Mouse (Mus musculus) spleen, adult 2 months (tissue): ENCODE data around the gene Mta1.

Experiments used
- CTCF ChIP-seq: fragments of 200-500 bp; IDR thresholded peaks from 2 replicates; pipeline ENCODE4 v1.5.1; 2011; ENCODE audit warnings: mild to moderate bottlenecking, inconsistent platforms; ENCODE audit not compliant: insufficient read depth, insufficient read length, insufficient replicate concordance; ENCODE audit errors: extremely low read depth
- POLR2A ChIP-seq: fragments of 200-500 bp; IDR thresholded peaks from 2 replicates; pipeline ENCODE4 v1.6.1; 2011; ENCODE audit warnings: low read depth, low read length, inconsistent platforms

DNA sequence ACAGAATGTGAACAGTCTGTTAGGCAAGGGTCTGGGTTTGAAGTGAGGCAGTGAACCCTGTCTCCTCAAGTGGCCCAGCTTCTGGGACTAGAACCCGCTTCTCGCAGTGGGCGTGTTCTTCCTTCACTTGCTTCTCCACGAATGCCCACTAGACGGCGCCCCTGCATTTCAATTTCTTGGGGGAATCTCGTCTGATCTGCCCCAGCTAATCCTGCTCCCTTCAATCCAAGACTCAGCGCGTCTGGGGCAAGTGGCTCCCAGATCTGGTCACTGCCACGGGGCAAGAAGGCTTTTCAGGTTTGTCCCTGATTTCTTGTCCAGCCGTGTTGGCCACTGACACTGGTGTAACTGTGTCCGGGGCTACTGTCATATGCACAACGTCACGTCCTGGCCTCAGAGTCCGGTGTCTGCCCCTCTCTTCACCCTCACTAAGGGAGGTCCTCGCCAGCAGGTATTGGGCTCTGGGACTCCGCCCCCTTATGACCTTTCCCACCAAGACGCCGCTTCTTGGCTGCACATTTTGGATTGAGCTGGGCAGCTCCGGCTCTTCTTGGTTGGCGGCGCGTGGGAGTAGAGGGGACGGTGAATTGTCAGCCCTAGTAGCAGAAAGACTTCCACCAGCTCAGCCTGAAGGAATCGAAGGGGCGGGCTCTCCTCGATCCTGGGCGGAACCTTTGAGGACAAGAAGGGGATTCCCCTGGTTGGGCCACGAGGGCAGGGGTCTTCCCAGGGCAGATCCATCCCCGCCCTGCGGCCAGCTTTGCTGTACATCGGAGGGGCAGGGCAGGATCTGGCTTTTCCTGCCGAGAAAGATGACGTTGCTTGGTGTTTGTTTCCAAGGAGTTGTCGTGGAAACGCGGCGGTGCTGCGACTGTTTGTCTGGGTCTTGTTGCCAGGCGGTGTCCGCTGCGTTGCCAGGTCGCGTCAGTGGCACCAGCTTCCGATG lies 48.3 kb downstream of the Mta1 start, which contains the start of gene Crip1:
- TF ChIP-seq CTCF (peak; percentile 78; the same call in 1 of the 2 replicates), POLR2A (no peak)
